Comparison of ENCODE assay signal across 24 mouse cellular contexts in the genomic region with DNA sequence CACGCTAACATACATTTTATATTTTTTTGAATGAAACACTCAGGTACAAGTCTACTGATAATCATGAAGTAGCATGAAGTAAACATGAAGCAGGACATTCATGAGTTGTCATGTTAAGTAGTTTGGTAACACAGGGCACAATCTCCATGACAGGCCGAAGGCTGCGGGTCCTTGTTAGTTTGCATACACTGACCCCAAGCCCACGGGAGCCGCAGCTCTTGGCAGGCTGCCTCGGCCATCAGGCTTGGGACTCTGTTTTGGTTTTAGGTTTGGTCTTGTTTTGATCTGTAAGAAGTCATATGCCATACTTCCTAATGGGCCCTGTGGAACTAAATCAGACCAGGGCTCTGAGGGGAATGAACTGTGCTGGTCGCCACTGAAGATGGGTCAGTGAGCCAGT. TPM values are rescaled to one million over a fixed set of nuclear protein-coding genes. Genes with fewer than 3 reads are reported as not detected.
A peak's percentile ranks its signal among the peaks of the same experiment; 100 is the strongest.
DNase-seq lines count a peak whose midpoint lies in the region; ATAC-seq lines count a peak whose summit lies in the region.
"Had no signal": no experiment of that assay in that cellular context is flagged by ENCODE, and none has a peak within 500 bp of the region (broad histone marks: within the 10 kb centered on the region; RNA-seq: fewer than 3 reads in every experiment).

No protein-coding gene starts in this region.

- peaks cover 8% of the 10 kb centered on the region for H3K4me1 ChIP-seq in lung, embryonic 16.5 days (replicated peaks; ENCODE audit: control insufficient read depth, insufficient read depth, low read length)
- H3K4me1 ChIP-seq: embryonic facial prominence, embryonic 12.5 days; forebrain, embryonic 13.5 days; forebrain, embryonic 15.5 days had no signal

- intact Hi-C loops in left cerebral cortex, postnatal 4 days (cut with DNase I) = no loop called here
- intact Hi-C loops in left cerebral cortex, postnatal 10 days (cut with DNase I) = no loop called here

- H3K27me3 ChIP-seq in lung, embryonic 16.5 days (ENCODE audit: control insufficient read depth, insufficient read depth, low read depth, low read length) = no peaks in the 10 kb centered on the region
- H3K27me3 ChIP-seq: CH12.LX; embryonic facial prominence, embryonic 12.5 days; forebrain, embryonic 13.5 days; forebrain, embryonic 15.5 days; Patski had no signal

- no peaks in the 10 kb centered on the region for H3K36me3 ChIP-seq in lung, embryonic 16.5 days (ENCODE audit: control insufficient read depth, insufficient read depth, low read length)
- H3K36me3 ChIP-seq: embryonic facial prominence, embryonic 10.5 days; embryonic facial prominence, embryonic 12.5 days; forebrain, embryonic 15.5 days had no signal

- no peak overlapping the region for H3K4me3 ChIP-seq in lung, embryonic 16.5 days (ENCODE audit: low read length)
- H3K4me3 ChIP-seq: embryonic facial prominence, embryonic 10.5 days; embryonic facial prominence, embryonic 12.5 days; forebrain, embryonic 13.5 days; forebrain, embryonic 15.5 days had no signal

- H3K9me3 ChIP-seq in lung, embryonic 16.5 days (ENCODE audit: control insufficient read depth, low read length) = no peaks in the 10 kb centered on the region
- H3K9me3 ChIP-seq: embryonic facial prominence, embryonic 10.5 days; embryonic facial prominence, embryonic 12.5 days; forebrain, embryonic 13.5 days; forebrain, embryonic 15.5 days; G1E had no signal

- peak; percentile 17 to 34 for DNase-seq in cerebellum, postnatal 10 days
- DNase-seq in cerebellum, adult 9-11 months = no peak
- peak; percentile 24 for DNase-seq in left cerebral cortex, postnatal 4 days
- no peak for DNase-seq in left cerebral cortex, postnatal 10 days (ENCODE audit: extremely low spot score in 1 of 2, low spot score in 2 of 2)
- no peak for DNase-seq in lung, postnatal 36 days
- DNase-seq: adrenal gland, adult 8-10 months; adrenal gland, postnatal 14 days; adrenal gland, postnatal 36 days; B cell, adult 2 months; cerebellum, adult 11-12 months; cerebellum, adult 8-10 months; cerebellum, postnatal 25 days; forebrain, postnatal 0 days had no signal

- 44% methylated on average over 7 of the region's 7 CpGs for WGBS in lung, embryonic 16.5 days

- H3K4me2 ChIP-seq in lung, embryonic 16.5 days (ENCODE audit: low read depth, low read length) = no peak overlapping the region
- H3K4me2 ChIP-seq: embryonic facial prominence, embryonic 12.5 days; forebrain, embryonic 13.5 days; forebrain, embryonic 15.5 days had no signal

- ATAC-seq in lung, embryonic 16.5 days (ENCODE audit: low read depth) = peak; percentile 51; the same call in 1 of the 2 replicates
- ATAC-seq: activated CD4-positive, CD25-positive, alpha-beta regulatory T cell, adult 4 months; CD4-positive, CD25-positive, alpha-beta regulatory T cell, adult 4 months; forebrain, embryonic 13.5 days; forebrain, embryonic 15.5 days; forebrain, postnatal 0 days; Patski had no signal

- peak overlapping the region; percentile 31; the same call in 1 of the 2 replicates for H3K27ac ChIP-seq in lung, embryonic 16.5 days (ENCODE audit: low read length)
- H3K27ac ChIP-seq: embryonic facial prominence, embryonic 10.5 days; embryonic facial prominence, embryonic 12.5 days; forebrain, embryonic 13.5 days; forebrain, embryonic 15.5 days had no signal

- H3K9ac ChIP-seq in lung, embryonic 16.5 days (ENCODE audit: low read length) = 0 out of 2 replicates have a peak overlapping the region, but pooled peaks have one; percentile 7
- H3K9ac ChIP-seq: embryonic facial prominence, embryonic 12.5 days; forebrain, embryonic 13.5 days; forebrain, embryonic 15.5 days; forebrain, postnatal 0 days had no signal

RNA-seq across cellular contexts. Expression of a gene that starts 36.9 kb away (rescaled TPM):
- 1 to 10 TPM; 2.7 to 2.9 TPM for total RNA-seq in left cerebral cortex, postnatal 4 days (2021)
- 1 to 10 TPM; 1.9 to 3.4 TPM for total RNA-seq in left cerebral cortex, postnatal 10 days (2021)
- 11.1 and 13.0 TPM in 2 replicates for polyA plus RNA-seq in lung, embryonic 16.5 days (2015; fragmentation: Nextera tagmentation; extraction: Ambion mirVana)

RNA-seq across cellular contexts. Expression of a gene that starts 55.2 kb away (rescaled TPM):
- total RNA-seq in left cerebral cortex, postnatal 4 days (2021) = not detected
- not detected for total RNA-seq in left cerebral cortex, postnatal 10 days (2021)
- 0.98 and 1.2 TPM in 2 replicates for polyA plus RNA-seq in lung, embryonic 16.5 days (2015; fragmentation: Nextera tagmentation; extraction: Ambion mirVana)
- total RNA-seq: adrenal gland, adult 8-10 months had no signal
- polyA plus RNA-seq: activated CD4-positive, CD25-positive, alpha-beta regulatory T cell, adult 4 months; cortical plate, adult 2 months; G1E had no signal

Comparison
In these comparisons a context has a peak if more than half of its experiments do, and no peak if none do; other contexts are left out.
1. DNase-seq: peak in cerebellum, postnatal 10 days (2 of 2) and left cerebral cortex, postnatal 4 days (single experiment); none in cerebellum, adult 9-11 months (single experiment), left cerebral cortex, postnatal 10 days (0 of 2) and lung, postnatal 36 days (single experiment).